Mouse (Mus musculus): ENCODE measurements around the gene Ins1. TPM values are rescaled to one million over a fixed set of nuclear protein-coding genes. Genes with fewer than 3 reads are reported as not detected.

Ins1 gene
- total RNA-seq (2015; ENCODE audit: low replicate concordance) = not detected in 2 replicates
- total RNA-seq (2017; ENCODE audit: low replicate concordance) = not detected in 2 replicates

GRCm38 (mm10) chr19:52263997-52264396 lies at the start of gene Ins1:
Gene Ins1, plus strand, starts transcription at chr19:52264297.
- ATAC-seq (replicated peaks; ENCODE audit: low FRiP score, poor library complexity, severe bottlenecking) = no peak

Data from erythroblast, adult 5-6 weeks (primary cell).